Mouse (Mus musculus) spleen, adult 18-20 months (tissue): ENCODE results near the gene Dpt.
"Not testable (repeated sequence)": the region's sequence is repeated elsewhere in the genome, so short reads cannot be mapped to it uniquely, and the experiment has no call there.

Experiments used
- DNase-seq, 2 experiments: peaks; one replicate each; pipeline ENCODE4 v3.0.0; 2022; ENCODE audit warnings: mixed read lengths in 2 of 2

Gene Dpt

DNA sequence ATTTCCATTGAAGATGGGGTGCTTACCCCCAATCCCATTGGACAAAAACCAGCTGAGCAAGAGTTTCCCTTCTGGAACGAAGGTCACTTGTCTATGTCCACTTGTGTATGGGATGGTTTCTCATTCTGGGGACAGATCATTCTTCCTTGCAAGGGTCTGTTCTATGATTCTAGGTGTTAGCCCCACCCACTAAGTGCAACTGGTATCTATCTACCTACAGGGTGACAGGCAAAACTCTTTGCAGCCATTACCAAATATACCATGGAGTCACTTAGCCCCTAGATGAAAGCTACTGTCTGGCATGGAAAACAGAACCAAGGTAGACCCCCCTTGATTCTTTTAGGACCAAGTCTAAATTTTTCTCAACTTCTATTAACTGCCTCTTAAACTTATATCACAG is 24.9 kb downstream of the Dpt start:
- no peak for DNase-seq

DNA sequence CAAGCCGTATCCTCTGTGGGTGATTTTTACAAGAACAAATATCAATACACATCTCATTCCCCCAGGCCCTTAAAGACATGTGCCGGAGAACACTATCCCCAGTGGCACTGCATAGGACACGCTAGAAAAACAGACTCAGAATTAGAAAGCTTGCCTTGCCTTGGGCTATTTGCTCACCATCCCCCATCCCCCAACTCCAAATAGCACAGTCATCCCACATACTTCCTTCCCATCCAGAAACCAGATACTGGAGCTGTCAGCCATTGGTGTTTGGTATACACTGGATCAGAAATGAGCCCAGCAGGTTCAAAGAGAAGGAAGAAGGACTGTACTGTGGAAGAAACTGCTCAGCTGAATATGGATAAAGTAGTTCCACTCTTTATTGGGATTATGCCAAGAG is 25.4 kb downstream of the Dpt start:
- no peak for DNase-seq

DNA sequence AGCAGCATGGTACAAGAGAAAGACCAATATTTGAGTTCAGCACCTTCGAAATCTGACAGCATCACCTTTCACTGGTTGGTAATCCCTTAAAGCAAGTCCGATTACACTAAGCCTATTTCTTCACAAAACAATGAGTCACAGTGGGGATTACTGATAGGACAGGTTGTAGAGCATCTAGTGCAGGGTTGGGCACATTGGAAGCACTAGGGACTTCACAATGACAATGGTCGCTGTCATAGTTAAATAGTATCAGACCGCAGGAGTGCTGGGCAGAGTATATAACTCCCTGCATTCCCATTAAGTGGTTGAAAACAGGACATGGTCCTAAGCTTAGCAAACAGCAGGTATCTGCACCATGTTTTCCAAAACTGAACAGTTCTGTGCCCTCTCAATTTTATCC is 25.8 kb downstream of the Dpt start:
- no peak for DNase-seq

DNA sequence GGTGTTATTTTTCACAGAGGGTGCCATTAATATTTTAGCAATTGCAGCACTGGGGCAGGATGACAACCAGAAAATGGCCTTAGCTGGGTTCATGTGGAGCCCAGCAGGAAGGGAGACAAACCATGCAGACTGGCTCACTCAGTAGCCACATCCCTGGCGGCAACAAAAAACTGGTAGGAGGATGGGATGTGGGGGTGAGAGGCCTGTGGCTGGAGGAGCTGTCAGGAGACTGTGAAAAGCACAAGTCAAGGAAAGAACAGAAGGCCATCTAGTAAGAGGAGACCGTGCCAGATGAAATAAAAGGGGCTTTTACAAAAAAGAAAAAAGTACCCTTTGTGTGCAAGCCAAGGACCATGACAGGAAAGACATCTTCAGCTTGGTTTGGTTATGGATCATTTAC is 28.5 kb downstream of the Dpt start:
- DNase-seq, result no peak

DNA sequence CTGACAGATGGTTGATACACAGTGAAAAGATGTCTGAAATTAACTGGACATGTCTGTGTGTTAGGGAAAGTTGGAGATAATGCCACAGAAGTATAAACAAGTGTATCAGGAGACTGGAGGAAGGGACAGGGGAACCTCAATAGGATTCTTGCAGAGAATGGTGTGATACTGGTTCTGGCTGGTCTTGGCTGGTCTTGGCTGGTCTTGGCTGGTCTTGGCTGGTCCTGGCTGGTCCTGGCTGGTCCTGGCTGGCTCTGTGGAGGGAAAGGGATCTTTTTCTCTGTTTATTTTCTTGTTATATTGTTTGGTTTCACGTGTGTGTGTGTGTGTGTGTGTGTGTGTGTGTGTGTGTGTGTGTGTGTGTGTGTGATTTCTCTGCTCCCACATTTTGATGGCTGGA is 33.4 kb downstream of the Dpt start:
- DNase-seq, result no peak

DNA sequence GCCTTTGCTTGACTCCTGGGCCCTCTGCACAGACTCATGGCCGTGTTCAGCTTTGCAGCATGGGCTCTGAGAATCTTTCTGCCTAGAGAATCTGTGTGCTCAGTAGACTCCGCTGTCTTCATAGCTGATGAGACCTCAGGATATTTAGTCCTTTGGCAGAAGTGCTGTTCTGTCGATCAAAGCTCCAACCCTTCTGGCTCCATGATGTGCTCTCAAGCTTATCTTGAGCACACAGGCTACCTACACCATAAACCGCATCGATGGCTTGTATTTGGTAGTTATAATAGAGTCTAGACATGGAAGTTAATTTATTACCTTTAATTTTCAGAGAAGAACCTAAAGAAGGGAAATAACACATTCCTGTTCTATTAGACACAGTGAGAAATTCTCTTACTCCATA is 36.0 kb downstream of the Dpt start:
- DNase-seq, result no peak

DNA sequence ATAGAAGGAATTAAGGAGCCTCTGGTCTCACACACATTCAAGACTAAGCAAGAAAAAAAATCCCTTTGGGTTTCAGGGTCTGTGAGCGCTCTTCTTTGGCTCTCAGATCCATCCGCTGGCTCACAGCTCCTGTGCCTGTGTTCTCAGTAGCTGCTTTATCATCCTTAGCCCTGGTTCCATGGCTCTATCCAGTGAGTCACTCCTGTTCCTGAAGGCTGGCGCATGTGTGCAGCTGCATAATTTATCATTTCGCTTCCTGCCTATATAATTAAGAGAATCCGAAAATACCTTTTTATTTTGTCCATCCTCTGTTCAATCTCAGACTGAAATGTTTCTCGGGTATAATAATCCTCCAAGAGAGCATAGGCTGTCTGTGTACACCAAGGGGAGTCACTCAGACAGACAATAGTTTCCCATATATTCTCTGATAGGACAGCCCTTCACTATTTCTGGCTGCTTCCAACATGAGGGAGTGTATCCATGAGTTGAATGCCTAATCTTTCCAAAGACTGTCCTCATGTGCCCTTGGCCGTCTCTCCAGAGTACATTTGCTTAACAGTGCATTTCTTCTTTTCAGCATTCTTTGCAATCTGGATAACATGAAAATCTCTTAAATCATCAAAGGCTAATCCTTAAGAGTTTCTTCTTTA is 52.3 kb downstream of the Dpt start:
- no peak for DNase-seq

DNA sequence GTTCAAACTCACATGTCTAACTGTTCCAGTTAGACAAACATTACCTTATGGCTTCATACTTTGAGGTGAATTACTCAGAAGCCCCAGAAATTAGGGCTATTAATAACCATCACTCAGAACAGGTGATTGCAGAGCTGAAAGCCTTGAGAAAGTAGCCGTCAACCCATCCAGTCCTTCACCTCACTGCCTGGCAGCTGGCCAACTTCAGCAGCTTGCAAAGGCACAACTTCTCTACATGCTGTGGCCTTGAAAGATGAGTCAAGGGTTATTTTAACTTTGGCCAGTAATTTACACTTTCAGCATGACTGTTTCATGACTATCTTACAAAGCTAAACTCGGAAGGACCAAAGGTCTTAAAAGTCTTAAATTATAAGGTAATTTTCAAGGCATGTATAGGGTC is 59.3 kb downstream of the Dpt start:
- not testable (repeated sequence) for DNase-seq

DNA sequence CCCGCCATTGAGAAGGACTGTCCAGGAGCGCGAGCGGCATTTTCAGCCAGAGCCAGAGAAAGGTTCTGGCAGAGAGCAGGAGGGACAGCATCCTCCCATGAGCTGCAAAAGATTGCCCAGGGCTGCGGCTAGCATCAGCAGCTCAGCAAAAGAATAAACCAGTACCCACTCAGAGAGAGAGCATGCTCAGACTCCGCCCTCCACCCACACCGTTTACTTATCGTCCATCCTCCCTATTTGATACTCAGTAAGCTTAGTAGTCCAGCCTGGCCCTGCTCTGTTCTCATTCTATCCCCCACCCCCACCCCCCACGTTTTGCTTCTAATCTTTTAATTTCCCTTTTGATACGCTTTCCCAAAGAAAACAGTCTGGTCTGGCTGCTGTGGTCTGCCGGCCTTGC is 63.5 kb downstream of the Dpt start:
- DNase-seq, result no peak

DNA sequence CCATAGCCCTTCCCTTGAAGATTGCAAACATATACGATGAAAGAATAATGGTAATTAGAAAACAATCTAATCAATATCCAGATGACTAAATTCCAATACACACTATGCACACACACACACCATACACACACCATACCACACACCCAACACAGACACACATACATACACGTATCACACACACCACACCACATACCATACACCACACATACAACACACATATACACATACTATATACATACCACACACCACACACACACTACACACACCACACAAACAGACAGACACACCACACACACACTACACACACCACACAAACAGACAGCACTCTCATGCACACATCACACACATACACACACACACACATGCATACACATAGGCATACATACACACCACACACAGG is 64.3 kb downstream of the Dpt start:
- no peak for DNase-seq

DNA sequence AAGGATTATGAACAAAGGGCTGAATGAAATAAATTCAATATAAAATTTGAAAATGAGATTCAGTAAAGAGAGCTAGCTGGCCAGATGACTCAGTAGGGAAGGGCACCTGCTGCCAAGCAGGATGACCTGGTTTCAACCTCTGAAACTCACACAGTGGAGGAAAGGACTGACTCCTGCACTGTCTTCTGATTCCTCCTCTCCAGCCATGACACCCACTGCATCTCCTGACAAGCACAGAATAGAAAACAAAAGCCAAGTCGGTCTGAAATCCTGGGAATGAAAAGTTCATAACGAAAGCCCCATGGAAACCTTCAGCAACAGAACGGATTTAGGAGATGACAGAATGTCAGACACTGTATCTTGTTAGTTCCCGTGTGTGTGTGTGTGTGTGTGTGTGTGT is 65.1 kb downstream of the Dpt start:
- DNase-seq, result no peak

DNA sequence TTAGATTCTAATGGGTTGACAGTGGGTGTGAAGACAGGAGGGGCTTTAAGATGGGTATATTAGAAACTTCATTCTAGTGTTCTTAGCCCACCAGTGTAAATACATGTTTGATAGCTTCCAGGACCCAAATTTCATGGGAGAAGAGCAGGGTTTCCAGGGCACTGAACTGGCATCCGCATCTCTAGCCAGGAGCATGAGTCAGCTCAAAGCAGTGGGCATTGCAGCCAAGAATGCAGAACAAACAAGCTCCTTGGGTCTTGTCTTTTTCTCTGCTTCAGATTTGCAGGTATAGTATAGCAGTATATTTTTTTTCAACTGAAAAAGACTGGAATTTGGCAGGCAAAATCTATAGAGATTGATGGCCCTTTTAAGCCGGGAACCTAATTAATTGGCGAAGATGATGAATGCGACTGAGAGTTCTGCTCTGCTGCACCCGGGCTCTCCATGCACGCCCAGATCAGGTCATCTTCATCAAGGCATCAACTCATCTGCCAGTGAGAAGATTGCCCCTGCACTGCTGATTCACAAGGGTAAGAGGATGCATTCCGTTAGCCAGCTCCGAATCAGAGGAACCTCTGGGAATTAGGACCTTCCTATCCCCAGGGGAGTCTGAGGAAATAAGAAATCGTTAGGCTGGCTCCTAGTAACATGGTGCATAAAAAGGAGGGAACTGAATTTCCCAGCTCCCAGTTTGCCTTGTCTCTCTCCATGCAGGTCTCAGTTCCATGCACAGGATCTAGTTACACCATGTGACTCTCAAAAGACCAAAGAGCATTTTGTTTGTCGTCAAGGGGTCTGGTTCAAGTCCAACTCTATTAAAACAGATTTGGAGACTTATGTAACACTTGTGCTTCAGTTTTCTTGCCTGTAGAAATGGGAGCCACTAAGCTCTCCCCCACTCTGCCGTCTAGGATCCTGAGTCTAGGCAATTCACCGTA is 66.8 kb downstream of the Dpt start:
- DNase-seq, result no peak

DNA sequence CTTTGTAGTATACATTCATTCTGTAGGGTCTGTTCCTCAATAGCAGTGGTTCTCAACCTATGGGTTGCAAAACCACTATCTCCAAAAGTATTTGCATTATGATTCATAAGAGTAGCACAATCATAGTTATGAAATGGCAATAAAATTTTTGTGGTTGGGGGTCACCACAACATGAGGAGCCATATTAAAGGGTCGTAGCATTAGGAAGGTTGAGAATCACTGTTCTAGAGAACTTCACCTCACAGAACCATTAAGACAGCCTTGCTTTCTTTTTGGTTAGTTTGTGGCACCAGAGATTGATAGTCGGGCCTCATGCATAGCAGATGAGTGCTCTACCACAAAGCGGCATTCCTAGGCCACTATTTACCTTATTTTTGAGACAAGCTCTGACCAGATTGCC is 68.2 kb downstream of the Dpt start:
- no peak for DNase-seq

DNA sequence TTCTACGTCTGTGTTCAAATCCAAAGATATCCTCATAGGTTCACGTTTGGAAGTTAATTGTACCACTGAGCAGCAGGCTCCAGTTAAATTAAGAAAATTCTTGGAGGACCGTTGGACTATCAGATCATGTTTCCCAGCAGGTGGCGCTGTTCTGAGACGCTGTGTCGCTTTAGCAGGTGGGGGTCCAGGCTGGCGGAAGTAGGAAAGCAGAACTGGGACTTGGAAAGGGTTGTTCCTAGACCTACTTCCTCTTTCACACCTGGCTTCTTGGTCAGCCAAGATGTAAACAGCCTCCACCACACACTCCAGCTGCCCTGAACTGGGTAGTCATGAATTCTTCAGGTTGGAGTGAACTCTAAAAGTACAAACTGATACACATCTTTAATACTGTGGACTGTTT is 74.2 kb downstream of the Dpt start:
- peak; percentile 56 to 65 for DNase-seq
